Mouse (Mus musculus) right cerebral cortex, postnatal 4 days (tissue): ENCODE results near the gene Olfr324.
A peak's percentile ranks its signal among the peaks of the same experiment; 100 is the strongest.

Experiments used
- DNase-seq: peaks from one replicate; pipeline ENCODE4 v3.0.0-alpha.2; 2022

The Olfr324 gene

GRCm38 (mm10) chr11:58636376-58636977, 41.6 kb downstream of the Olfr324 start:
- peak; percentile 40 for DNase-seq

GRCm38 (mm10) chr11:58638176-58638701, 43.3 kb downstream of the Olfr324 start:
- no peak for DNase-seq

- DNase-seq, result peak; percentile 22
These were observed 45.5 kb downstream of the Olfr324 start, which contains the start of gene Trim58 for GRCm38 (mm10) chr11:58640272-58640867. Gene Trim58 (plus strand): TSS chr11:58640465.

GRCm38 (mm10) chr11:58641057-58641456, 46.1 kb downstream of the Olfr324 start:
- DNase-seq, result no peak

- no peak for DNase-seq
These were observed 46.9 kb downstream of the Olfr324 start for GRCm38 (mm10) chr11:58641638-58642358.

GRCm38 (mm10) chr11:58643350-58643749, 48.4 kb downstream of the Olfr324 start:
- DNase-seq, result peak; percentile 19
